Mouse (Mus musculus): ENCODE data around the gene Tmem160. TPM values are rescaled to one million over a fixed set of nuclear protein-coding genes. Genes with fewer than 3 reads are reported as not detected.

Tmem160 gene
- polyA plus RNA-seq, 1 experiment = 233 TPM

DNA sequence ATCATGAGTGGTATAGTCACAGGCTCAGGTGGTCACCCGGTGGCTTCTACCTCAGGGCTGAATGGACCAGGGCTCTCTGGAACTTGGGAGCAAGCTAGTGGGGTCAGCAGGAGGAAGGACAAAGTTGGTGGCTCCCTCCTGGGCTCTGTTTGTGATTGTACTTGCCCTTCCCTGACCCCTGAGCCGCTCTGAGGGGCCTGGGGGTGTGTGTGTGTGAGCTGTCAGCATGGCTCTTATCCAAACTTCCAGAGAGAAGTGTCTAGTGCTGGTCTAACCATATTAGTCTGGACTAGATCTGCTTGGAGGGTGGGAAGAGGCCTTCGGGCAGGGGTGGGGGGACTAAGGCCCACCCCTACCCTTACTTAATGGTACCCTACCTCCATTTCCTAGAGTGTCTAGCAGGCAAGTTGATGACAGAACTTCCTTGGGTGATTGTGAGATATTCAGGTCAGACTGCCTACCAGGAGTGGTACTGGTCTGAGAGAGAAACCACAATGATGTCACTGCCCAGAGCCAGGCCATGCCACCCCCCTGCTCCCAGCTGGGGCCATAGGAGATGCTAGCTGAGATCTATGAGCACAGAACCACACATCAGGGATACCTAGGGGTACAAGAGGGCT lies 19.1 kb upstream of the Tmem160 start:
- Histone ChIP-seq H3K27me3 (replicated peaks) (no peaks in the 10 kb centered on the region), H3K4me3 (replicated peaks) (no peak overlapping the region), H3K36me3 (replicated peaks; ENCODE audit: low read length) (peaks cover 96% of the 10 kb centered on the region), H3K9me3 (no peaks in the 10 kb centered on the region), H3K4me1 (peaks cover 39% of the 10 kb centered on the region)
- TF ChIP-seq GATA1 (IDR thresholded peaks at IDR 0.05; ENCODE audit: borderline replicate concordance, low read length) (no peak), FLI1 (IDR thresholded peaks at IDR 0.05; ENCODE audit: low read length) (no peak)

DNA sequence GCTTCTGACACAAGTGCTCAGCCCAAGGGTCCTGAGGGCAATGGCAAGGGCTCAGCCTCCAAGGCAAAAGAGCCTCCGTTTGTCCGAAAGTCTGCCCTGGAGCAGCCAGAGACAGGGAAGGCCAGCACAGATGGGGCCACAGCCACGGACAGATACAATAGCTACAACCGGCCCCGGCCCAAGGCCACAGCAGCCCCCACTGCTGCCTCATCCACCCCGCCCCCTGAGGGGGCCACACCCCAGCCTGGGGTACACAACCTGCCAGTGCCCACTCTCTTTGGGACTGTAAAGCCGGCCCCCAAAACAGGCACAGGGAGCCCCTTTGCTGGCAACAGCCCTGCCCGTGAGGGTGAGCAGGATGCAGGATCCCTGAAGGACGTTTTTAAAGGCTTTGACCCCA lies 17.5 kb upstream of the Tmem160 start:
- Histone ChIP-seq H3K4me1 (peaks cover 36% of the 10 kb centered on the region), H3K4me3 (replicated peaks) (no peak overlapping the region), H3K27me3 (replicated peaks) (no peaks in the 10 kb centered on the region), H3K36me3 (replicated peaks; ENCODE audit: low read length) (peaks cover 79% of the 10 kb centered on the region), H3K9me3 (no peaks in the 10 kb centered on the region)
- TF ChIP-seq GATA1 (IDR thresholded peaks at IDR 0.05; ENCODE audit: borderline replicate concordance, low read length) = no peak
- TF ChIP-seq FLI1 (IDR thresholded peaks at IDR 0.05; ENCODE audit: low read length) = no peak

DNA sequence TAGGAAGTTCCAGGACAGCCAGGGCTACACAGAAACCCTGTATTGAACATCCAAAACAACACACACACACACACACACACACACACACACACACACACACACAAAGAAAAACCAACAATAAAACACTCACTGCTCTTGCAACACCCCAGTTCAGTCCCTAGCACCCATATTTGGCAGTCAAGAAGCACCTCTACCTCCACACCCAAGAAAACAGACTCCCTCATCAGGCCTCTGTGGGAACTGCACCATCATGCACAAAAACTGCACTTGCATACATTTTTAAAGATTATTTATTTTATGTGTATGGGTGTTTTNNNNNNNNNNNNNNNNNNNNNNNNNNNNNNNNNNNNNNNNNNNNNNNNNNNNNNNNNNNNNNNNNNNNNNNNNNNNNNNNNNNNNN lies 11.3 kb upstream of the Tmem160 start:
- peaks cover 18% of the 10 kb centered on the region for H3K36me3 ChIP-seq (replicated peaks; ENCODE audit: low read length)
- TF ChIP-seq FLI1 (IDR thresholded peaks at IDR 0.05; ENCODE audit: low read length) (no peak), GATA1 (IDR thresholded peaks at IDR 0.05; ENCODE audit: borderline replicate concordance, low read length) (no peak)
- no peaks in the 10 kb centered on the region for H3K27me3 ChIP-seq (replicated peaks)
- no peak overlapping the region for H3K4me3 ChIP-seq (replicated peaks)
- H3K9me3 ChIP-seq = no peaks in the 10 kb centered on the region
- peaks cover 5% of the 10 kb centered on the region; the same call in 1 of the 2 replicates for H3K4me1 ChIP-seq

DNA sequence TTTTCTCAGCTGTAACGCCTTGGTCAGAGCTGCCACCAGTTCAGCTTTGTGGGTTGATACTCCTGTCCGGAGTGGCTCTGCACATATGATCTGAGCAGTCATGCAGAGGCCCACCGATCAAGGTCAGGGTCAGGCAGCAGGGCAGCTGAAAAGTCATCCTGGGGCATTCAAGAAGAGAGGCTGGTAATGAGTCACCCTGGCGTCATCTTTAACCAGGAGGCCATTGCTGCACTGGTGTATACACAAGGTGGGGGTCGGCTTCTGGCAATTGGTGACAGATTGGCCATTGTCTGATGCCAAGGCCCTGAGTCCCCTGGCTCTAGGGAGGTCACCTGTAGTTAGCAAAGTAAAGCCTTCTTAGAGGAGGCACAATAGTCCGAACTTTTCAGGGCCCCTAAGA lies 923 bp upstream of the Tmem160 start:
- no peak for TF ChIP-seq GATA1 (IDR thresholded peaks at IDR 0.05; ENCODE audit: borderline replicate concordance, low read length)
- TF ChIP-seq FLI1 (IDR thresholded peaks at IDR 0.05; ENCODE audit: low read length) = no peak
- H3K36me3 ChIP-seq (replicated peaks; ENCODE audit: low read length) = peaks cover 22% of the 10 kb centered on the region
- H3K4me3 ChIP-seq (replicated peaks) = no peak overlapping the region

DNA sequence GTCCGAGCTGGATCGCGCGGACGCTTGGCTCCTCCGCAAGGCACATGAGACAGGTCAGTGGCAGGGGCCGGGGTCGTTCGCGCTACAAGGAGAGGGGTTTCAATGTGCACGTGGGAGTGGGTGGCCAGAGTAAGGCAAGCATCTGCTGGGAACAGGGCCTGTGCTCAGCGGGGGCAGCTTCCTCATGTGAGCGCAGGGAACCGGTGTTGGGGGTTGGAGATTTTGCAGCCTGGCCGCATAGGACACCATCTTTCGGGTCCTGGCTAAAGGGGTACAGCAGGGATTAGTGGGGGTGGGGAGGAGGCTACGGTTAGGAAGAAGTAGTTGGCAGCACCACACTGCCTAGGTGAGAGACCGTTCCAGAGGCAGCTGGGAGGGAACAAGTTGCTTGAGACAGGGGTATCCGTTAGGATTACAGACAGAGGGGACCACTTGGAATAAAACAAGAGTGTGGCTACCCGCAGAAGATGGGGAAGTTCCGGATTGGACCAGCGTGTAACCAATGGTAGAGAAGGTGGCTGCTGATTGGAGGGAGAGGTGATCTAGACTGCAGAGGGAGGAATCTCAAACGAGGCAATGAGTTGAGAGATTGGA lies 636 bp downstream of the Tmem160 start:
- no peaks in the 10 kb centered on the region for H3K27me3 ChIP-seq (replicated peaks)
- H3K36me3 ChIP-seq (replicated peaks; ENCODE audit: low read length) = peaks cover 38% of the 10 kb centered on the region
- peaks cover 3% of the 10 kb centered on the region for H3K9me3 ChIP-seq
- TF ChIP-seq GATA1 (IDR thresholded peaks at IDR 0.05; ENCODE audit: borderline replicate concordance, low read length) (no peak), FLI1 (IDR thresholded peaks at IDR 0.05; ENCODE audit: low read length) (no peak)
- peak overlapping the region; percentile 98 for H3K4me3 ChIP-seq (replicated peaks)
- H3K4me1 ChIP-seq = peaks cover 30% of the 10 kb centered on the region

More for the DNA sequence above, 923 bp upstream of the Tmem160 start:
- Histone ChIP-seq H3K9me3 (no peaks in the 10 kb centered on the region), H3K4me1 (peaks cover 30% of the 10 kb centered on the region), H3K27me3 (replicated peaks) (no peaks in the 10 kb centered on the region)

DNA sequence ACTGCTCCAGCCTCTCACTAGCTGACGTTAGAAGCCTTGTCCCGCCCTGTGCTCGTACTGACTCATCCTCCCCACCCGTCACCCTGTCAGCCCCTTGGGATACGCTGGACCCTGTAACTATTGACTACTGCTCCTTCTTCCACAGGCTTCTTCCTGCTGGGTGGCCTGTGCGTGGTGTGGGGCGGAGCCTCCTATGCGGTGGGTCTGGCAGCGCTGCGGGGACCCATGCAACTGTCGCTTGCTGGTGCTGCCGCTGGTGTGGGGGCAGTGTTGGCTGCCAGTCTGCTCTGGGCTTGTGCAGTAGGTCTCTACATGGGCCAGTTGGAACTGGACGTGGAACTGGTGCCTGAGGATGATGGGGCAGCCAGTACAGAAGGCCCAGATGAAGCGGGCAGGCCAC lies 2.4 kb downstream of the Tmem160 start:
- H3K27me3 ChIP-seq (replicated peaks) = no peaks in the 10 kb centered on the region
- peak overlapping the region; percentile 23 for H3K4me3 ChIP-seq (replicated peaks)
- H3K9me3 ChIP-seq = peaks cover 6% of the 10 kb centered on the region
- no peak for TF ChIP-seq GATA1 (IDR thresholded peaks at IDR 0.05; ENCODE audit: borderline replicate concordance, low read length)
- no peak for TF ChIP-seq FLI1 (IDR thresholded peaks at IDR 0.05; ENCODE audit: low read length)
- H3K4me1 ChIP-seq = peaks cover 30% of the 10 kb centered on the region
- peaks cover 47% of the 10 kb centered on the region for H3K36me3 ChIP-seq (replicated peaks; ENCODE audit: low read length)

DNA sequence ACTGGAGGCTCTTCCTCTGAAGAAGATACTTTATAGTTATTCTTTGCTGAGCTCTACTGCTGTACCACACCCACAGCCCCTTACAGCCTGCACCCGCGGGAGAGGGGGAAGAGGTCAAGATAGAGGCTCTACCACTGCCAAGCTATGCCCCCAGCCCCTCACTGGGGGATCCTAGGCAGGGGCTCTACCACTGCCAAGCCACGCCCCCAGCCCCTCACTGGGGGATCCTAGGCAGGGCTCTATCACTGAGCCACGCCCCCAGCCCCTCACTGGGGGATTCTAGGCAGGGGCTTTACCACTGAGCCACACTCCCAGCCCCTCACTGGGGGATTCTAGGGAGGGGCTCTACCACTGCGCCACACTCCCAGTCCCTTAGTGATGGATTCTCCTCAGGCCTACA lies 3.7 kb downstream of the Tmem160 start:
- TF ChIP-seq FLI1 (IDR thresholded peaks at IDR 0.05; ENCODE audit: low read length) (no peak), GATA1 (IDR thresholded peaks at IDR 0.05; ENCODE audit: borderline replicate concordance, low read length) (no peak)
- Histone ChIP-seq H3K9me3 (peaks cover 6% of the 10 kb centered on the region), H3K36me3 (replicated peaks; ENCODE audit: low read length) (peaks cover 47% of the 10 kb centered on the region), H3K27me3 (replicated peaks) (peaks cover 11% of the 10 kb centered on the region), H3K4me1 (peaks cover 35% of the 10 kb centered on the region), H3K4me3 (replicated peaks) (no peak overlapping the region)

DNA sequence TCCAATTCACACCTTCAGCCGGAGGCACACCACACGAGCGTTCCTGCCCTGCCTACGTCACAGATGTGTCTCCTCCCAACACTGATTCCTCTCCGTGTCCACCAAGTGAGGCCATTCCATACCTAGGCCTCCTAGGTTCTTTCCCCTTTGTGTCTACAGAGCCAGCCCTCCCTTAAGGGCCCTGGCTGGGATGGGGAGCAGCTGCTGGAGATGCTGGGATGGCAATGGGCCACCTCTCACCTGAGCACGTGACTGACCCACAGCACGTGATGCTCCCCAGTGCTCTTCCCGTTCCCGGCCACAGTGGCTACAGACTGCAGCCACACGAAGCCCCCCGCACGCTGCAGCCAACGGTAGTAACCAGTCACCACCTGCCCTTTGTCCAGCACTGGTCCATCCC lies 8.0 kb downstream of the Tmem160 start:
- Histone ChIP-seq H3K36me3 (replicated peaks; ENCODE audit: low read length) (peaks cover 36% of the 10 kb centered on the region), H3K27me3 (replicated peaks) (peaks cover 29% of the 10 kb centered on the region), H3K4me3 (replicated peaks) (peak overlapping the region; percentile 59)

DNA sequence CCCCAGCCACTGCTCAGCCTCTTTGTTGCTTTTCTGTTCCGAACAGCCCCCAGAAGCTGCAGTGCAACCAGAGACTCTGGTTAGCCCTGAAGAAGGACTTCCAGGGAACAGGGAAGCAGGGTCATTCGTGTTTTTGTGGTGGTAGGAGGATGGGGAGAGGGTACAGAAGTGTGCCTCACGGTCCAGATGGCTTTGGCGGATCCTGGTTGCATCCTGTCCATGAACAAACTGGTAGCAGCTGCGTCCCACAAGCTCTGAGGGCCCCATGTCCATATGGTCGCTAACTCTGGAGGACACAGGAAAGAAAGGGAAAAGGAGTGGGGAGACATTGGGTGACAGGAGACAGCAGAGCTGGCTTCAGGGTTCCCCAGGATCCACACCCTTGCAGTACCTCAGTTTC lies 8.6 kb downstream of the Tmem160 start:
- Histone ChIP-seq H3K36me3 (replicated peaks; ENCODE audit: low read length) (peaks cover 30% of the 10 kb centered on the region), H3K4me3 (replicated peaks) (no peak overlapping the region), H3K4me1 (peaks cover 6% of the 10 kb centered on the region; the same call in 1 of the 2 replicates), H3K9me3 (peaks cover 6% of the 10 kb centered on the region), H3K27me3 (replicated peaks) (peaks cover 29% of the 10 kb centered on the region)
- no peak for TF ChIP-seq GATA1 (IDR thresholded peaks at IDR 0.05; ENCODE audit: borderline replicate concordance, low read length)
- TF ChIP-seq FLI1 (IDR thresholded peaks at IDR 0.05; ENCODE audit: low read length) = no peak

More for the DNA sequence above, 8.0 kb downstream of the Tmem160 start:
- Histone ChIP-seq H3K4me1 (peaks cover 6% of the 10 kb centered on the region; the same call in 1 of the 2 replicates), H3K9me3 (peaks cover 6% of the 10 kb centered on the region)
- TF ChIP-seq FLI1 (IDR thresholded peaks at IDR 0.05; ENCODE audit: low read length) = no peak
- TF ChIP-seq GATA1 (IDR thresholded peaks at IDR 0.05; ENCODE audit: borderline replicate concordance, low read length) = no peak

DNA sequence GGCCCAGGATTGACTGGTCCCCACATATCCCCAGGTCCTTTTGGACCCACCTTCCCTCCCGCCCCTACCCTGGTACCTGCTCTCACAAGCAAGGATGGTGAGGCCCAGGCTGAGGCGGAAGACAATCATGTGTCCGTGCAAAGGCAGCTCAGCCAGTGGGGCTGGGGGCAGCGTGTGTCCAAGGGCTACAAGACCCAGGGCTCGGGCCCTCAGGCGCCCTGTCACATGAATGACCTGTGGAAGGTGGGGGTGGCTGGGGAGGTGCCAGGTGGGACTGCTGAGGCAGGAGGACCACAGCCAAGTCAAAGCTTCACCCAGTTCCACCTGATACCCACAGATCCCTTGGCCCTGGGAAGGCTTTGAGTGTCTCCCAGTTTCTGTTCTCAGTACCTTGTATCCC lies 9.1 kb downstream of the Tmem160 start:
- no peak overlapping the region for H3K4me3 ChIP-seq (replicated peaks)
- H3K36me3 ChIP-seq (replicated peaks; ENCODE audit: low read length) = peaks cover 24% of the 10 kb centered on the region
- H3K9me3 ChIP-seq = peaks cover 8% of the 10 kb centered on the region
- H3K27me3 ChIP-seq (replicated peaks) = peaks cover 29% of the 10 kb centered on the region
- H3K4me1 ChIP-seq = peaks cover 6% of the 10 kb centered on the region; the same call in 1 of the 2 replicates
- TF ChIP-seq FLI1 (IDR thresholded peaks at IDR 0.05; ENCODE audit: low read length) (no peak), GATA1 (IDR thresholded peaks at IDR 0.05; ENCODE audit: borderline replicate concordance, low read length) (no peak)

Data from megakaryocyte, embryonic 14.5 days (primary cell).